Mouse (Mus musculus): Measurements from ENCODE around the gene Rdh19. TPM values are rescaled to one million over a fixed set of nuclear protein-coding genes. Genes with fewer than 3 reads are reported as not detected.
"Not testable (repeated sequence)": the region's sequence is repeated elsewhere in the genome, so short reads cannot be mapped to it uniquely, and the experiment has no call there.

Gene Rdh19
- total RNA-seq (2021): under 1 TPM in 1 of 2 experiments, not detected in 1; 0.23 TPM
- long read RNA-seq, experiment 1: 0 reads
- long read RNA-seq, experiment 2: 0 reads

DNA sequence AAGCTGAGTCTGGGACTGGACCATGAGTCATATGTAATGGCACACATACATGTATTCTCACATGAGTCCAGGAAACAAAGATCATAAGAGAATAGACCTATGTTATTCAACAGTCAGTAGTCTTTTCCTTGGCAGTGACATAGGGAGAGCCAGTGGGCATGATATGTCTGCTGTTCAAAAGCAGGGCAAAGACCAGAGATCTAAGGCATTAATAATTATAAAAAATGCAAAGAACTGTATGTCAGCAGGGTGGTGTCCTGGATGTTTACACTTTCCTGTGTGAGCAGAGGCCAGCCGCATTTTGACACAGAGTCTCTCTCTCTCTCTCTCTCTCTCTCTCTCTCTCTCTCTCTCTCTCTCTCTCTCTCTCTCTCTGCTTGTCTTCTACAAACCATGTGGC lies at the start of gene Rdh19:
Gene Rdh19 (plus strand): TSS at position 301 of the 400 bp plus-strand sequence.
- DNase-seq: no peak

- DNase-seq: no peak
Observed at GRCm38 (mm10) chr10:127800891-127801290, 48.8 kb upstream of the Rdh19 start, which contains the start of gene Rdh16. Gene Rdh16 (plus strand): TSS chr10:127801152.

DNA sequence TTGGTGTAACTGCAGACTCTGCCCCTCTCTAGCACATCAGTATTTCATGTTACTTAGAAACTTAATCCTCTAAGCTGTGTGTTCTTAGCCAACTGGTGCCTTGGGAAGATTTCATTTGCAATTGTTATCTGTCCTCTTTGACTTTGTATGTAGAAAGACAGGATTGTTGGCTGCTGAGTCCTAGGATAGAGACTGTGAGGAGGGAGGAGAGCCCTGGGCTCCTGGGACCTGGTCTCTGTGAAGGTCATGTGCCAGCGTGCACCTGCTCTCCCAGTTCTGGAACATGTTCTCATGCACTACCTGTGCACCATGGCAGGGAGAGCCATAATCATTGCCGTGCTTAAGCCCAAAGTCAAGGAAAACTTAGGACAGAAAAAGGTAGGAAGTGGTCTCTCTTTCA lies 48.1 kb upstream of the Rdh19 start:
- DNase-seq: no peak

- DNase-seq: no peak
Observed at GRCm38 (mm10) chr10:127802236-127802635, 47.5 kb upstream of the Rdh19 start.

- no peak for DNase-seq
Observed at GRCm38 (mm10) chr10:127804416-127804815, 45.3 kb upstream of the Rdh19 start.

DNA sequence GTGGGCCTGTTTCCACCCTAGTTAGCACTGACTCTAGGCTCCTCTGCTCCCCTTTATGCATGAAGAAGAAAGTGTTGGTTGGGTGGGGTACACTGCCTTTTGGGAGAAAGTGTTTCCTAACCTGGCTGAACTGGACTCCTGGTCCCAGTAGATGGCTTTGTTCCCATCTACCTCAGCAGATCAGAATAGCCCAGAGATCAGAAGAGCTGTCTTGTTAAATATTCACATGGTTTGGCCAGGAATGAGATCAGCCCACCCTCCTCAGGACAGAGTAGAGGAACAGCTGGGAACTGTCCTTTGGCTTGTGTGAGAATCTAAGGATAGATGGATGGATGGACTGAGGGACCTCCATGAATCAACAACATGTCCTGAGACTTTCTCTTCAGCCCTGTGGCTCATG lies 33.8 kb upstream of the Rdh19 start:
- DNase-seq: no peak

DNA sequence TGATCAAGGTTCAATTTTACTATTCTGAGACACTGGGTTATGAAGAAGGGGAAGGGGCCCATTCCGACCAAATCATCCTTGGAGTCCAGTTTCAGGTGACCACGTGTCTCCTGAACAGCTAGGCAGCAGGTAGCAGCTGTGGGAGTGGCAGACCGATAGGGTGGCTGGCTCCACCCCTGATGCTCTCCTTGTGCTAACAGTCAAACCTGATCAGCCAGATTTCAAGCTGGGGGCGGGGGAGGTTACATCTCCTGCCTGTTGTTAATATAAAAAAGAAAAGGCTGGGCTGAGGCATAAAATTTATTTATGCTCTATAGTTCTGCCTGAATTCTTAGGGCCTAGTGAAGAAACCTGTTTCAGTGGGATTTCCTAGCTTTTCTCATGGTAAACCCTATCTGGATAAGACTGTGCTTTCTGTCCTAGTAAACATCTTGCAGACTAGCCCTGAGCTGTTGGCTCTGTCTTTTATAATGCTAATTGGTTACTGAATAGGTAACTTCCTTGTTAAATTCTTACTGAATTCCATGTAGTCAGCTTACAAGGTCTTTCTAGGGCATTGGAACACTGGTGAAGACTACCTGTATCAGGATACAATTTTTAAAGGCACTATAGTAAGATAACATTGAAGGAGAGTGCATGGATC lies 32.3 kb upstream of the Rdh19 start:
- DNase-seq: not testable (repeated sequence)

- not testable (repeated sequence) for DNase-seq
Observed at GRCm38 (mm10) chr10:127821806-127822205, 27.9 kb upstream of the Rdh19 start.

DNA sequence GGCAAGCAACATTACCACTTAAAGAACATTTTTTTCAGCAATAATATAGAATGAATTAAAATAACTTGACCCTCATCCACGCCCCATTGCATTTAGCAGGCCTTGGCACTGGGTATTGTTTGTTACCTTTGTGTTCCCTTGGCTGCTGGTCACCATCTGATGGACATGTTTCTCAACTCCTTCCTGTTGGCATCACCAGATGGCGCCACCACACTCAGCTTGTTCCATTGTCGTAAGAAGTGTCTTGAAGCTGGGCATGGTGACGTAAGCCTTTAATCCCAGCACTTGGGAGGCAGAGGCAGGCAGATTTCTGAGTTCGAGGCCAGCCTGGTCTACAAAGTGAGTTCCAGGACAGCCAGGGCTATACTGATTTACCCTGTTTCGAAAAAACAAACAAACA lies 24.3 kb upstream of the Rdh19 start:
- DNase-seq: peak; percentile 24 to 39

GRCm38 (mm10) chr10:127829121-127829520 lies 20.6 kb upstream of the Rdh19 start:
- no peak for DNase-seq

- not testable (repeated sequence) for DNase-seq
Observed at GRCm38 (mm10) chr10:127834186-127834585, 15.5 kb upstream of the Rdh19 start.

- no peak for DNase-seq
Observed at GRCm38 (mm10) chr10:127835292-127835691, 14.4 kb upstream of the Rdh19 start.

- DNase-seq: peak; percentile 56 to 59
Observed at GRCm38 (mm10) chr10:127837793-127838192, 11.9 kb upstream of the Rdh19 start.

DNA sequence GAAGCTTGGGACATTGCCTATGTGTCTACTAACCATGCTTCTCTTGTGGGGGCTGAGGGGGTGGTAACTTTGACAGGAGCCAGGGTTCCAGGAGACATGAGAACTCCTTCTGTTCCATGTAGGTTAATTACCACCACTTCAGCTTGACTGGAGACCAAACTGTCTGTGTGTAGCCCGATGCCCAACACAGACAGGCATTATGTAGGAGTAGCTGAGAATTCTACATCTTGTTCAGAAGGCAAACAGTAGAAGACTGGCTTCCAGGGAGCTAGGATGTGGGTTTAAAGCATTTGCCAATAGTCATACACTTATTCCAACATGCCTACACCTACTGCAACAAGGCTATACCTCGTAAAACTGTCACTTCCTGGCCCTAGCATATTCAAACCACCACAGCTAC lies 11.2 kb upstream of the Rdh19 start:
- DNase-seq: no peak

DNA sequence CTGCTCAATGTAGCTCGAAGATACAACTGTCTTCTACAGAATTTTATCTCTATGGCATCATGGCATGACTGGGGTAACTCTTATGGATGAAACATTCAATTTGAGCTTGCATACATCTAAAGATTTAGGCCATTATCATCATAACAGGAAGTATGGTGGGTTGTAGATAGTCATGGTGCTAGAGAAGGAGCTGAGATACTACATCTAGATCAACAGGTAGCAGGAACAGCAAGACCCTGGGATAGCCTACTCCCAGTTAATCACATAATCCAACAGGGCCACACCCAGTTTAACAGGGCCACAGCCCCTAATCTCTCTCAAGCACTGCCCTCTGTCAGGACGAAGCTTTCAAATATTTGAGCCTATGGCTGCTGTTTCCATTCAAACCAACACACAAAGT lies 9.0 kb upstream of the Rdh19 start:
- DNase-seq: no peak

- DNase-seq: not testable (repeated sequence)
Observed at GRCm38 (mm10) chr10:127845945-127846344, 3.8 kb upstream of the Rdh19 start.

DNA sequence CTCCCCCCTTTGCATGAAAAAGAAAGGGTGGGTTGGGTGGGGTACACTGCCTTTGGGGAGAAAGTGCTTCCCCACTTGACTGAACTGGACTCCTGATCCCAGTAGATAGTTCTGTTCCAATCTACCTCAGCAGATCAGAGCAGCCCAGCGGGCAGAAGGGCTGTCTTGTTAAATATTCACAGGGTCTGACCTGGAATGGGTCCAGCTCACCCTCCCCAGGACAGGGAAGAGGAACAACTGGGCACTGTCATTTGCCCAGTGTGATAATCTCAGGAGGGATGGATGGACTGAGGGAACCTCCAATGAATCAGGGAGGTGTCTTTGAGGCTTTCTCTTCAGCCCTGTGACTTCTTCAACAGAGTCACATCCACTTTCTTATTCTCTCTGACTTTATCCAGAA lies 1.6 kb upstream of the Rdh19 start:
- no peak for DNase-seq

GRCm38 (mm10) chr10:127856376-127856775 lies 6.6 kb downstream of the Rdh19 start:
- DNase-seq: no peak

DNA sequence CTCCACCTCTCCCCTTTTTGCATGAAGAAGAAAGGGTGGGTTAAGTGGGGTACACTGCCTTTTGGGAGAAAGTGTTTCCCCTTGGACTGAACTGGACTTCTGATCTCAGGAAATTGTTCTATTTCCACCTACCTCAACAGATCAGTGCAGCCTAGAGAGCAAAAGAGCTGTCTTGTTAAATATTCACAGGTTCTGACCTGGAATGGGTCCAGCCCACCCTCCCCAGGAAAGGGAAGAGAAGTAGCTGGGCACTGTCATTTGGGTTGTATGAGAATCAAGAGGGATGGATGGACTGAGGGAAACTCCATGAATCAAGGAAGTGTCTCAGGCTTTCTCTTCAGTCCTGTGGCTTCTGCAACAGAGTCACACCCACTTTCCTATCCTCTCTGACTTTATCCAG lies 15.2 kb downstream of the Rdh19 start:
- no peak for DNase-seq

DNA sequence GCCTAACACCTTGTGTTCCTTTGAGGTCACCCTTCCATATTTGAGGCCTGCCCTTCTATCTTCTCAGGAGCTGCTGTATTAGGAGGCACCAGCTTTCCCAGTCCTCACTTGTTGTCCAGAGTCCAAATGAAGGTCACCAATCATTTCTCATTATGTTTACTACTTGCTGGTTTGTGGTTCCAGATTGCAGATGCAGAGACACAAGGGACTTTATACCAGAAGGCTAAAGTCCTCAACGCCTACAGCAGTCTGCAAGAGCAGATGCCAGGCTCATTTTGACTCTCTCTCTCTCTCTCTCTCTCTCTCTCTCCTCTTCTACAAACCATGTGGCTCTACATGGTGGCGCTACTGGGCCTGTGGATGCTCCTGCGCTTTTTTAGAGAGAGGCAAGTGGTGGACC lies 16.5 kb downstream of the Rdh19 start, which contains the start of gene Rdh16f2:
Gene Rdh16f2 (plus strand): TSS at position 243 of the 400 bp plus-strand sequence.
- no peak for DNase-seq

DNA sequence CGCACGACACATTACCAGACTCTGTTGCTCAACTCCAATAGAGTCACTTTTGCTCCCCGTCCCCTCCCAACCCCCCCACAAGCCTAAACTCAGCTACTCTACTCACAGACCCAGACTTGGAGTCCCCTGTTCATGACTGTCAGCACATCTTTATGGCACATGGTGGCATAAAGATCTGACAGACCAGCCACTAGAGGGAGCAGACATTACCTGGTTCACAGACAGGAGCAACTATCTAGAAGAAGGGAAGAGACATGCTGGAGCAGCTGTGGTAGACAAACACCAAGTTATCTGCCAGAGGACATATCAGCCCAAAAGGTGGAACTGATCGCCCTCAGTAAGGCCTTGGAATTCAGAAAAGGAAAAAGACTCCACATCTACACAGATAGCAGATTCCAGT lies 22.8 kb downstream of the Rdh19 start:
- peak; percentile 24 to 53 for DNase-seq

DNA sequence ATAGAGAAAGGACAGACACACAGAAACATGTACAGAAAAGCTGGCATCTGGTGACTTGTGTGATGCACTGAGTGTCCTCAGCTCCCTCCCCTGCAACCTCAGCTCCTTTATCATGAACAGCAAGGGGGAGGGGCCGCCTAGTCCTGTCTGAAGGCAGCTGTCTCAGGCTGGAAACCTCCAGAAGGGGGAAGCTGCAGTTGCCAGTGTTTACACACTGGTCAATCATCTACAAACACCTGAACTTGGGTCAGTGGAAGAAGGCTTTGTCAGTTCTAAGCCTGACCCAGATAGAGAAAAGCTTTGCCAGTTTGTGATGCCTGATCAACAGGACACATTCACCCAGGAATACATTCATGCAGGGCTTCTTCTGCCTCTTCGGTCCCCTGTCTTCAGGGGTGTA lies 28.0 kb downstream of the Rdh19 start:
- DNase-seq: peak in 1 of 2 experiments; percentile 16

- DNase-seq: no peak
Observed at GRCm38 (mm10) chr10:127878262-127879057, 28.7 kb downstream of the Rdh19 start.
